14 mouse cellular contexts compared by ENCODE assay signal in the genomic region with DNA sequence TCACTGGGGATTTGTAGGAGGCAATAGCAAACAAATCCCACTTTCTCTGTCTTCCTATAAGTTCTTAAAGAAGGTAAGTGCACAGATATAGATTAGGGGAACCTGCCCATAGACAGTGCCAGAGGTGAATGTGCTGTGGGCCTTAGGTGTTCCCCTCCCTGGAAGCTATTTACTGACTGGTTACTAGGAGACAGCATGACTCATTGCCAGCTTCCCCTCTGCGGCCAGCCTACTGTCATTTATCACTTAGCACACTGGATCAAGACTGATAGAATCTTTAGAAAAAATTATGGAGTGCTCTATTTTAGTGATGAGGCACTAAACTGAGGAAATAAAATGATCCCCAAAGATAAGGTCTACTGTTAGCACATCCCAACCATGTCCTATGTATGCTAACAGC.
DNase-seq lines count a peak whose midpoint lies in the region; ATAC-seq and TF ChIP-seq lines count a peak whose summit lies in the region.
"Had no signal": no experiment of that assay in that cellular context is flagged by ENCODE, and none has a peak within 500 bp of the region (broad histone marks: within the 10 kb centered on the region; RNA-seq: fewer than 3 reads in every experiment).

No protein-coding gene starts in this region.

- H3K9me3 ChIP-seq in stomach, embryonic 15.5 days: no peaks in the 10 kb centered on the region
- no peaks in the 10 kb centered on the region for H3K9me3 ChIP-seq in stomach, postnatal 0 days (ENCODE audit: control insufficient read depth, low read length)
- H3K9me3 ChIP-seq in midbrain, embryonic 11.5 days (ENCODE audit: control insufficient read depth, low read length): no peaks in the 10 kb centered on the region
- H3K9me3 ChIP-seq: embryonic facial prominence, embryonic 12.5 days had no signal

- no peak for TF ChIP-seq EP300 in stomach, postnatal 0 days (optimal IDR thresholded peaks at IDR 0.05)

- H3K4me2 ChIP-seq in stomach, embryonic 15.5 days: no peak overlapping the region
- H3K4me2 ChIP-seq in stomach, postnatal 0 days (replicated peaks; ENCODE audit: low read depth): no peak overlapping the region
- no peak overlapping the region for H3K4me2 ChIP-seq in midbrain, embryonic 11.5 days
- H3K4me2 ChIP-seq: embryonic facial prominence, embryonic 12.5 days; hindbrain, embryonic 14.5 days had no signal

- H3K9ac ChIP-seq in stomach, embryonic 15.5 days: no peak overlapping the region
- no peak overlapping the region for H3K9ac ChIP-seq in stomach, postnatal 0 days (ENCODE audit: low read length)
- H3K9ac ChIP-seq in midbrain, embryonic 11.5 days (ENCODE audit: low read length): no peak overlapping the region
- H3K9ac ChIP-seq: embryonic facial prominence, embryonic 12.5 days; hindbrain, embryonic 14.5 days had no signal

- H3K4me3 ChIP-seq in stomach, embryonic 15.5 days (replicated peaks): no peak overlapping the region
- H3K4me3 ChIP-seq in stomach, postnatal 0 days (ENCODE audit: low read depth, low read length): no peak overlapping the region
- no peak overlapping the region for H3K4me3 ChIP-seq in midbrain, embryonic 11.5 days (ENCODE audit: low read depth, low read length)
- H3K4me3 ChIP-seq: embryonic facial prominence, embryonic 12.5 days; heart, adult 2 months had no signal

- H3K27ac ChIP-seq in stomach, embryonic 15.5 days: no peak overlapping the region
- H3K27ac ChIP-seq in stomach, postnatal 0 days (replicated peaks): no peak overlapping the region
- no peak overlapping the region for H3K27ac ChIP-seq in midbrain, embryonic 11.5 days (ENCODE audit: low read depth, low read length)
- H3K27ac ChIP-seq: embryonic facial prominence, embryonic 12.5 days; heart, adult 2 months; hindbrain, embryonic 14.5 days; kidney, postnatal 0 days had no signal

- H3K4me1 ChIP-seq in stomach, embryonic 15.5 days: no peaks in the 10 kb centered on the region
- H3K4me1 ChIP-seq in stomach, postnatal 0 days (replicated peaks; ENCODE audit: control insufficient read depth, insufficient read depth): no peaks in the 10 kb centered on the region
- no peaks in the 10 kb centered on the region for H3K4me1 ChIP-seq in midbrain, embryonic 11.5 days (ENCODE audit: control insufficient read depth, insufficient read depth, low read length)
- H3K4me1 ChIP-seq: embryonic facial prominence, embryonic 12.5 days had no signal

- no peak for DNase-seq in stomach, postnatal 0 days (ENCODE audit: low spot score)
- peak; percentile 64 for DNase-seq in NIH3T3 (ENCODE audit: low read depth)
- DNase-seq in urinary bladder, adult 2 months (ENCODE audit: low spot score): no peak
- DNase-seq in midbrain, embryonic 11.5 days (ENCODE audit: low spot score, missing footprints): no peak
- DNase-seq in right cerebral cortex, postnatal 14 days: no peak
- DNase-seq: cerebellum, postnatal 36 days; layer of hippocampus, adult 9-11 months had no signal

- H3K36me3 ChIP-seq in stomach, embryonic 15.5 days: no peaks in the 10 kb centered on the region
- H3K36me3 ChIP-seq in stomach, postnatal 0 days (ENCODE audit: control insufficient read depth, insufficient read depth, low read length): no peaks in the 10 kb centered on the region
- H3K36me3 ChIP-seq in midbrain, embryonic 11.5 days (ENCODE audit: control insufficient read depth, insufficient read depth, low read length): no peaks in the 10 kb centered on the region
- H3K36me3 ChIP-seq: embryonic facial prominence, embryonic 12.5 days had no signal

- 26% methylated on average over 1 of the region's 1 CpGs for WGBS in stomach, embryonic 15.5 days
- 7% methylated on average over 1 of the region's 1 CpGs for WGBS in stomach, postnatal 0 days
- 76% methylated on average over 1 of the region's 1 CpGs for WGBS in midbrain, embryonic 11.5 days

- ATAC-seq in stomach, embryonic 15.5 days (ENCODE audit: insufficient read depth, low FRiP score, low read depth): peak; percentile 43; the same call in 1 of the 2 replicates
- ATAC-seq in stomach, postnatal 0 days (ENCODE audit: low FRiP score, low TSS enrichment): no peak
- peak; percentile 87 for ATAC-seq in granulocyte monocyte progenitor cell, adult 5-6 weeks (replicated peaks; ENCODE audit: poor library complexity, severe bottlenecking)
- no peak for ATAC-seq in midbrain, embryonic 11.5 days (ENCODE audit: low FRiP score)
- ATAC-seq: activated CD4-positive, CD25-positive, alpha-beta regulatory T cell, adult 4 months had no signal

- no peak for TF ChIP-seq CTCF in stomach, postnatal 0 days (IDR thresholded peaks at IDR 0.05; ENCODE audit: low read depth)

- H3K27me3 ChIP-seq in stomach, embryonic 15.5 days (replicated peaks): no peaks in the 10 kb centered on the region
- H3K27me3 ChIP-seq in stomach, postnatal 0 days (ENCODE audit: control insufficient read depth, insufficient read depth, low read length): no peaks in the 10 kb centered on the region
- H3K27me3 ChIP-seq in midbrain, embryonic 11.5 days (ENCODE audit: control insufficient read depth, insufficient read depth, low read length): no peaks in the 10 kb centered on the region
- H3K27me3 ChIP-seq: embryonic facial prominence, embryonic 12.5 days had no signal

Comparison
In these comparisons a context has a peak if more than half of its experiments do, and no peak if none do; other contexts are left out.
1. ATAC-seq: peak in stomach, embryonic 15.5 days (single experiment) and granulocyte monocyte progenitor cell, adult 5-6 weeks (single experiment); none in stomach, postnatal 0 days (single experiment) and midbrain, embryonic 11.5 days (single experiment).